Mouse (Mus musculus): ENCODE measurements around the gene Golga2. TPM values are rescaled to one million over a fixed set of nuclear protein-coding genes. Genes with fewer than 3 reads are reported as not detected.

Golga2 gene
- polyA plus RNA-seq, 1 experiment from 2014 or later, result 18.8 TPM

DNA sequence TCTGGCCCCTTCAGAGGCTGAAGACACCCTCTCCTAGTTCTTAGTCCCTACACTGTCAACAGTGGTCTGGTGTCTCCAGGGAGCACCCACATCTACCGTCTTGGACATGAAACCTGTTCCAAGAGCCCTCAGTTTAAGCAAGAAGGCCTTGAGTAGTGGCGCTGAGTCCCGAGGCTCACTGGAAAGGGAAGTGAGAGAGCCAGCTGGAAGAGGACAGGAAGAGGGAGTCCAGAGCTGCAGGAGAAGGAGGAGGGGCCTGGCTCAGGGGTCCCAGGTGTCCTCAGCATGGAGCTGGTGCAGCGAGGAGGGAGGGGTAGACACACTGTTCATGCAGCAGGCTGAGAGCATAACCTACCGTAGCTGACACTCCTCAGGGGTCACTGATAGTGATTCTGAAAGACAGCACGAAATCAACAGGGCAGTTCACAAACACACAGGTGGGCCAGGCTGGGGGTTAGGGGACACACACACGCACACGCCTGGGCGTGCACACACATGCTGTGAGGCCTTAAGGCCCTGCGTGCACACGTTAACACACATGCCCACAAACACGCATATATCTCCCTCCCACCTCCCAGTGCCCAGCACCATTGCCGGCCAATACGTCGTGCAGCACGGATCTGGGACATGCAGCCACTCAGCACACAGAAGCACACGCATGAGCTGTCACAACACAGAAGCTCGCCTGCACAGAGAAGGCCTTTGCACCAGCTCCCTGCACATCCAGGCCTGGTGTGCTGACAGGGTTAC is 23.1 kb downstream of the Golga2 start:
- no peak for ATAC-seq (replicated peaks; ENCODE audit: low FRiP score)
- H3K9me3 ChIP-seq (ENCODE audit: control insufficient read depth, low read length), result no peaks in the 10 kb centered on the region

GRCm38 (mm10) chr2:32311443-32312317 is 24.5 kb downstream of the Golga2 start:
- peaks cover 22% of the 10 kb centered on the region for H3K27me3 ChIP-seq (replicated peaks; ENCODE audit: control insufficient read depth, insufficient read depth, low read length)
- H3K4me1 ChIP-seq (replicated peaks; ENCODE audit: control insufficient read depth, insufficient read depth, low read length), result peaks cover 17% of the 10 kb centered on the region
- peak overlapping the region; percentile 63 for H3K4me3 ChIP-seq (ENCODE audit: low read depth, low read length)
- DNase-seq (ENCODE audit: low spot score) (no peak), ATAC-seq (replicated peaks; ENCODE audit: low FRiP score) (no peak)
- no peaks in the 10 kb centered on the region for H3K9me3 ChIP-seq (ENCODE audit: control insufficient read depth, low read length)
- peak overlapping the region; percentile 52 for H3K9ac ChIP-seq (ENCODE audit: low read depth, low read length)
- H3K27ac ChIP-seq (ENCODE audit: low read depth, low read length), result no peak overlapping the region
- 10% methylated on average over 39 of the region's 42 CpGs for WGBS
- H3K36me3 ChIP-seq (ENCODE audit: control insufficient read depth, insufficient read depth, low read length), result peaks cover 6% of the 10 kb centered on the region; the same call in 1 of the 2 replicates
- H3K4me2 ChIP-seq, result peak overlapping the region; percentile 99

More for the DNA sequence above, 23.1 kb downstream of the Golga2 start:
- no peak overlapping the region for H3K4me3 ChIP-seq (ENCODE audit: low read depth, low read length)
- DNase-seq (ENCODE audit: low spot score), result no peak
- no peak overlapping the region for H3K27ac ChIP-seq (ENCODE audit: low read depth, low read length)
- H3K4me2 ChIP-seq, result no peak overlapping the region
- peaks cover 18% of the 10 kb centered on the region for H3K36me3 ChIP-seq (ENCODE audit: control insufficient read depth, insufficient read depth, low read length)
- H3K27me3 ChIP-seq (replicated peaks; ENCODE audit: control insufficient read depth, insufficient read depth, low read length), result peaks cover 17% of the 10 kb centered on the region
- WGBS, result 85% methylated on average over 18 of the region's 18 CpGs
- no peak overlapping the region for H3K9ac ChIP-seq (ENCODE audit: low read depth, low read length)
- peaks cover 14% of the 10 kb centered on the region for H3K4me1 ChIP-seq (replicated peaks; ENCODE audit: control insufficient read depth, insufficient read depth, low read length)

DNA sequence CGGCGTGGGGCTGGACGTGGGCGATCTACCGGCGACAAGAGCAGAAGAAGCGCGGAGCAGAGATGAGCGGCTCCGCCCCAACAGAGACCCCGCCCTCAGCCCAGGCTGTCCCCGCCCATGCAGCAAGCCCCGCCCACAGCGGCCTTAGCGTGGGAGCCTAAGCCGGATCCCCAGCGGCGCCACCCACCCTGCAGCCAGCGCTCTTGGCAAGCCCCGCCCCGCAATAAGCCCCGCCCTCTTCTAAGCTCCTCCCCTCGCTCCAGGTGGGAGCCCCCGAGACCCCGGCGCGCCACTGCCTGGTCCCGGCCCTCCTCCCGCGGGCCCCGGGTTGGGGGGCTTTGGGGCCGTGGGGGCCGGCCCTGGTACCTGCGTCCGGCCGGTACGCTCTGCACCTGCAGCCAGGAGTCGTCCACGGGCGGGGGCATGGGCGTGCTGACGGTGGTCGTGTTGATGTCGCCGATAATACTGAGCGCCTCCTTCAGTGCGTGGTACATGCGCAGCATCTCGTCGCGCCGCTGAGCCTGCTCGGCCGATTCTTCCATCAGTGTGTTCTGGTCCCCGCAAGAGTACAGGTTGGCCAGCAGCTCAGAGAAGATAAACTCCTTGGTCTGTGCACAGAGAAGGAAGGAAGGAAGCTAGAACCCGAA is 25.3 kb downstream of the Golga2 start:
- Histone ChIP-seq H3K9ac (ENCODE audit: low read depth, low read length) (peak overlapping the region; percentile 52), H3K4me3 (ENCODE audit: low read depth, low read length) (peak overlapping the region; percentile 63), H3K4me1 (replicated peaks; ENCODE audit: control insufficient read depth, insufficient read depth, low read length) (peaks cover 24% of the 10 kb centered on the region), H3K4me2 (peak overlapping the region; percentile 99), H3K27me3 (replicated peaks; ENCODE audit: control insufficient read depth, insufficient read depth, low read length) (peaks cover 30% of the 10 kb centered on the region), H3K9me3 (ENCODE audit: control insufficient read depth, low read length) (no peaks in the 10 kb centered on the region), H3K27ac (ENCODE audit: low read depth, low read length) (no peak overlapping the region), H3K36me3 (ENCODE audit: control insufficient read depth, insufficient read depth, low read length) (peaks cover 3% of the 10 kb centered on the region; the same call in 1 of the 2 replicates)
- ATAC-seq (replicated peaks; ENCODE audit: low FRiP score) (peak; percentile 87), DNase-seq (ENCODE audit: low spot score) (peak; percentile 91)
- WGBS, result 2% methylated on average over 54 of the region's 56 CpGs

DNA sequence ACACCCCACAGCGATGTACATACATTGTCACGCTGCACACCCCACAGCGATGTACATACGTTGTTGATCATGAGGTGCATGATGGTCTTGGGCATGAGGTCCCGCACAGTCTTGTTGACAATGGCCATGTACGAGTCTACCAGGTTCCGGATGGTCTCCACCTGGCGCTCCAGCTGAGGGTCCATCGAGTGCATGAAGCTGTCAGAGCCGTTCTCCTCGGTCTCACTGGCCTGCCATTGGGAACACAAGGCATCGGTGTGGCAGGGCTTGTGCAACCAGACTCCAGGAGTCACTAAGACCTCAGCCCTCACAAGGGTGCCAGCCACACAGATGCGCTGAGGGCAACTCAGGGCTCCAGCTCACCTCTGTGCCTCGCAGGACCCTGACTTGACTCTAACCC is 27.6 kb downstream of the Golga2 start:
- Histone ChIP-seq H3K4me2 (no peak overlapping the region), H3K4me3 (ENCODE audit: low read depth, low read length) (no peak overlapping the region), H3K9me3 (ENCODE audit: control insufficient read depth, low read length) (no peaks in the 10 kb centered on the region), H3K27ac (ENCODE audit: low read depth, low read length) (no peak overlapping the region), H3K36me3 (ENCODE audit: control insufficient read depth, insufficient read depth, low read length) (no peaks in the 10 kb centered on the region), H3K27me3 (replicated peaks; ENCODE audit: control insufficient read depth, insufficient read depth, low read length) (peaks cover 50% of the 10 kb centered on the region), H3K4me1 (replicated peaks; ENCODE audit: control insufficient read depth, insufficient read depth, low read length) (peaks cover 36% of the 10 kb centered on the region), H3K9ac (ENCODE audit: low read depth, low read length) (no peak overlapping the region)
- WGBS, result 85% methylated on average over 14 of the region's 14 CpGs
- DNase-seq (ENCODE audit: low spot score) (no peak), ATAC-seq (replicated peaks; ENCODE audit: low FRiP score) (no peak)

DNA sequence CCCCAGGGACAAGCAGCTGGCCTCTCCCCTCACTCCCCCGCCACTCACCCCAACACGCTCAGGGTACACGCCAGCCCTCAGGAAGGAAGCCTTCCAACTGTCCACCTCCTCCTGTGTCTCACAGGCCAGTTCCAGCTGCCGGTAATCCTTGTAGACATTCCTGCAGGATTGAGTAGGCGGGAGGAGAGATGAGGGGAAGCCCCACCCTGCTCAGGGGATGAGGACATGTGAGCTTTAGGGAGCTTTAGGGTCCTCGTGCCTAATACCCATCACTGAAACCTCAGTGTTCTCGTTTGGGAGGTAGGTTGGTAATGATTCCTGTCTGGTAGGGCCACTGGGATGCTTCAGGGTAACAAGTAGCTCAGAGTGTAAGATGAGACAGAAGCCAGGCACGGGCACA is 28.6 kb downstream of the Golga2 start:
- no peak for DNase-seq (ENCODE audit: low spot score)
- Histone ChIP-seq H3K36me3 (ENCODE audit: control insufficient read depth, insufficient read depth, low read length) (no peaks in the 10 kb centered on the region), H3K9me3 (ENCODE audit: control insufficient read depth, low read length) (no peaks in the 10 kb centered on the region), H3K4me1 (replicated peaks; ENCODE audit: control insufficient read depth, insufficient read depth, low read length) (peaks cover 36% of the 10 kb centered on the region), H3K4me3 (ENCODE audit: low read depth, low read length) (no peak overlapping the region), H3K27ac (ENCODE audit: low read depth, low read length) (peak overlapping the region; percentile 0; the same call in 1 of the 2 replicates), H3K4me2 (no peak overlapping the region; the same call in 1 of the 2 replicates), H3K27me3 (replicated peaks; ENCODE audit: control insufficient read depth, insufficient read depth, low read length) (peaks cover 53% of the 10 kb centered on the region), H3K9ac (ENCODE audit: low read depth, low read length) (no peak overlapping the region)
- 32% methylated on average over 8 of the region's 8 CpGs for WGBS
- no peak for ATAC-seq (replicated peaks; ENCODE audit: low FRiP score)

GRCm38 (mm10) chr2:32316887-32317656 is 29.9 kb downstream of the Golga2 start:
- H3K27ac ChIP-seq (ENCODE audit: low read depth, low read length), result peak overlapping the region; percentile 47
- no peak overlapping the region for H3K9ac ChIP-seq (ENCODE audit: low read depth, low read length)

DNA sequence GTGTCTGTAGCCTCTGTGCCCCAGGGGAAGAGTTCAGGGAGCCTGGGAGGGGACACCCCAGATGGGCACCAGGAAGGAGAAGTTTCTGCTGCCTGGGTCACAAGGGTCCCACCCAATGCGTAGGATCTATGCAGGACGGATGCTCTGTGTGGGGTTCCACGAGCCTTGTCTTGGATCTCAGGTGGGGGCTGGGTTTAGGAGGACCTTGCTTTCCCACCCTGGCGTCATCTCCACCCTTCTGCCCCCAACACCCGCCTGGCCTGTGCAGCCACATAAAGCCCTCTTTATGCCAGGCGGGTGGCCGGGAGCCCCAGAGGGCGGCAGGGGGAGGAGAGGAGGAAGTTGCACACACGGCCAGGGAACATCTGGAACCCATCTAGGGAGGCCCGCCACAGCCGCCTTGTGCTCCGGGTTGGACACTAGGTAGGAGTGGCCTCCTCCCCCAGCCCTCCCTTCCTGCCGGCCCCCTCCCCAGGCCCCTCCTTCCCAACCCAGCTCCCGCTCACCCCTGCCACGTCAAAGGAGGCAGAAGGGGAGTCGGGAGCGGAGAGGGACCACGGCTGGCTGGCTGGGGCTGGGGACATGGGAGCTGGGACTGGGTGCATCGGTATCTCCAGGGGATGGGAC is 30.7 kb downstream of the Golga2 start:
- Histone ChIP-seq H3K9me3 (ENCODE audit: control insufficient read depth, low read length) (no peaks in the 10 kb centered on the region), H3K4me2 (peak overlapping the region; percentile 62), H3K4me3 (ENCODE audit: low read depth, low read length) (peak overlapping the region; percentile 44), H3K4me1 (replicated peaks; ENCODE audit: control insufficient read depth, insufficient read depth, low read length) (peaks cover 26% of the 10 kb centered on the region), H3K27ac (ENCODE audit: low read depth, low read length) (peak overlapping the region; percentile 47), H3K9ac (ENCODE audit: low read depth, low read length) (peak overlapping the region; percentile 44; the same call in 1 of the 2 replicates), H3K36me3 (ENCODE audit: control insufficient read depth, insufficient read depth, low read length) (no peaks in the 10 kb centered on the region), H3K27me3 (replicated peaks; ENCODE audit: control insufficient read depth, insufficient read depth, low read length) (peaks cover 50% of the 10 kb centered on the region)
- DNase-seq (ENCODE audit: low spot score) (peak; percentile 70), ATAC-seq (replicated peaks; ENCODE audit: low FRiP score) (peak; percentile 53)
- WGBS, result 14% methylated on average over 19 of the region's 19 CpGs

More at GRCm38 (mm10) chr2:32316887-32317656, 29.9 kb downstream of the Golga2 start:
- 69% methylated on average over 20 of the region's 20 CpGs for WGBS
- Histone ChIP-seq H3K36me3 (ENCODE audit: control insufficient read depth, insufficient read depth, low read length) (no peaks in the 10 kb centered on the region), H3K4me1 (replicated peaks; ENCODE audit: control insufficient read depth, insufficient read depth, low read length) (peaks cover 29% of the 10 kb centered on the region), H3K4me3 (ENCODE audit: low read depth, low read length) (no peak overlapping the region), H3K9me3 (ENCODE audit: control insufficient read depth, low read length) (no peaks in the 10 kb centered on the region), H3K27me3 (replicated peaks; ENCODE audit: control insufficient read depth, insufficient read depth, low read length) (peaks cover 55% of the 10 kb centered on the region), H3K4me2 (no peak overlapping the region)
- no peak for ATAC-seq (replicated peaks; ENCODE audit: low FRiP score)
- no peak for DNase-seq (ENCODE audit: low spot score)

Measured in liver, embryonic 11.5 days (tissue).